Mouse (Mus musculus) embryo, embryonic 9.5 days (tissue): ENCODE results near the gene March9.

Experiments used
- DNase-seq: peaks from one replicate; pipeline ENCODE4 v3.0.0-alpha.2; 2017; ENCODE audit errors: extremely low spot score

The March9 gene

DNA sequence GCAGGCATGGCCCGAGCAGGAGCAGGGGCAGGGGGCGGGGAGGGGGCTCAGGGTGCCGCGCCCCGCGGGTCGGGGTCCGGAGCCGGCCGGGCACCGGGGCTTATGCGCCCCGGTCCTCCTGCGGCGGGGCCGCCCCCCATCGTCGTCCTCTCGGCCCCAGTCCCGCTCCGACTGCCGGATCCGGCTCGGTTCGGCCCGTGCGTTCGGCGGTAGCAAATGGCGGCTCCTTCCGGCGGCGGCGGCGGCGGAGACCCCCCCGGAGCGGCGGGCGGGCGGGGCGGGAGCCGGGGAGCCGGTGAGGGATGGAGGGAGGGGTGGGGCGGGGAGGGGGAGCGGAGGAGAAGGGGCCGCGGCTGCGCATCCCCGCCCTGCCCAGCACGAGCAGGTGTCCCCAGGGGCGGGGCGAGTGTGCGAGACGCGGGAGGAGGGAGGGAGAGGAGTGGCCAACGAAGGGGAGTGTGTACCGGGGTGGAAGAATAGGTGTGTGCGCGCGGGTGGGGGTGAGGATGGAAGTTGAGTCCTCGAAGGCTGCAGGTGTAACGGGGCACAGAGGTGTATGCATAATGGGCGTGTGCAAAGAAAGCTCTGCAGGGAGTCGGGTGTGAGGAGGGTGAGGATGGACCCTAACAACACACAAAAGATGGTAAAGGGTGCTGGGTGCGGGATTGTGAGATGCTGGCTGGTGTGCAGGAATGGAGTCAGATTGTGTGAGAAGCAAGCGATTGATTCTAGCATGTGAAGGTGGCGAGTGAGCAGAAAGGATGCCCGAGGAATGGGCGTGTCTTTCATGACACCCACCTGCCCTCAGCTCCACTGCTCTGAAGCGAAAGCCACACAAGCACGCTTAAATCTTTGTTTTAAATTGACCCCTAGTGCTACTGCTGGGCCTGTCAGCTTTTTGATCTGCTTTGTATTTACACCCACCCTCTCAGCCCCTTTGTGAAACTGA is at the start of gene March9:
March9 (minus strand) TSS at position 217 of the 949 bp plus-strand sequence.
- peak; percentile 72 for DNase-seq

DNA sequence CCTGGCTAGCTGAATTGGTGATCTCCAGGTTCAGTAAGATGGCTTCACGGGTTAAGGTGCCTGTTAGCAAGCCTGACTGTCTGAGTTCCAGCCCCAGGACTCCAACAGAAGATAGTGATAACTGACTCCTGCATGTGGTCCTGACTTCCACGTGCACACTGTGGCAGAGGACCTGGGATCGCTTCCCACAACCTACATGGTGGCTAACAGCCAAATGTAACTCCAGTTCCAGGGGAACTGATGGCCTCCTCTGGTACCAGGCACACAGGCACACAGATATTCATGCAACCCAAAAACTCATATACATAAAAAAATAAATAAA is 48.2 kb upstream of the March9 start:
- no peak for DNase-seq

DNA sequence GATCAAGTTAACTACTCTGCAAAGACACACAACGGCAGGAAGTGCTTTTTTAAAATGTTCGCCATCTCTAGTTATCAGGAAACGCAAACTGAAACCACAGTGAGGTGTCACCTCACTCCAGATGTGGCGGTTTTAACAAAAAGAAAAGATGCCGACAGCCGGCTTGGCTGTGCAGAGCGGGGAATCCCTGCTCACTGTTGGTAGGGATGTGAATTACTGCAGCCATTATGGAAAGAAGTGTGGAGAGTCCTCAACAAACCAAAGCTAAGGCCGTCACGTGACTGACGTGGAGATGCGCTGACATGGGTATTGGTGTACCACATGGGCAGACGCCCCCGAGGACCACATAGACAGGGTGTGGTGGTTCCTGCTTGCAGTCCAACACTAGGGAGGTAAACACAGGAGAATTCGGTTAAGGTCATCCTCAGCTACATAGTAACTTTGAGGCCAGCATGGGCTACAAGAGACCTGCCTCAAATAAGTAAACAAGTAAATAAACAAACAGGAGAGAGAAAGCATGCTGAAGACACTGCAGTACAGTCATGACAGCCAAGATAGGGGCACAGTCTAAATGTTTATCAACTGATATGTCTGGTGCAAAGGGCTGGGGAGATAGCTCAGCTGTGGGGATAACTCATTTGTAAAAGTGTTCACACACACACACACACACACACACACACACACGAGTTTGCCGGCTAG is 47.7 kb upstream of the March9 start:
- no peak for DNase-seq

GRCm38 (mm10) chr10:127103631-127104030 is 43.6 kb upstream of the March9 start:
- no peak for DNase-seq

DNA sequence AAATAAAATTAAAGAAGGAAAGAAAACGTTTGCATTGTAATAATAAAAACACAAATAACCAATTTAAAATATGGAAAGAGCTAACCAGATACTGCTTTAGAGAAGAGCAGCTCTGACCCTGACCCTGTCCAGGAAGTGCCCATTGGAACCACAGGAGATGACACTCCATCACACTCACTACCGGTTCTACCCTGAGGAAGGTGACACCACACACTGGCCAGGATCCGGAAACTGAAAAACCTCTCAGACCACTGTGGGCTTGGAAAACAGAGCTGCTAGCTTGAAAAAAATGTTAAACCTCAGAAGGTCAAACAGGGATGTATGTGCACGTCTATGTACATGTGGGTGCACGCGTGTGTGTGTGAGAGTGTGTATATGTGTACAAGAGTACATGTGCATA is 41.2 kb upstream of the March9 start:
- no peak for DNase-seq

GRCm38 (mm10) chr10:127100414-127100813 is 40.4 kb upstream of the March9 start:
- no peak for DNase-seq

GRCm38 (mm10) chr10:127099868-127100267 is 39.9 kb upstream of the March9 start:
- DNase-seq: no peak

DNA sequence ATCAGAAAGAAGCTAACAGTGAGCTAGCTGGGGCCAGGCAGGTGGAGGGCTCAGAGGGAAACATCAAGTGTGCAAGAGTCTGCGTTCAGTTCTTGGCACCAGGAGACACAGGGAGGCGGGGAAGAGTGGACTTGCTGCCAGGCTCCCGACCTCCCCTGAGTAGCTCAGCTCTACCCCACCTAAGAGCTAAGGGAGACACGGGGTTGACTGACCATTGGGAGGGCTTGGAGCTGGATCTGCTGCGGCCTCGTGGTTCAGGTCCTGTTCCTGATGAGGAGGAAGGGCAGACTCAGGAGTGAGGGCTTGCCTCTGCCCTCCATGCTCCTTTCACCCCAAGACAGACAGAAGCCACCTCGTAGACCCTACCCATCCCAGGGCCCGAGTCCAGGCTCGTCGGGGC is 39.2 kb upstream of the March9 start:
- no peak for DNase-seq

DNA sequence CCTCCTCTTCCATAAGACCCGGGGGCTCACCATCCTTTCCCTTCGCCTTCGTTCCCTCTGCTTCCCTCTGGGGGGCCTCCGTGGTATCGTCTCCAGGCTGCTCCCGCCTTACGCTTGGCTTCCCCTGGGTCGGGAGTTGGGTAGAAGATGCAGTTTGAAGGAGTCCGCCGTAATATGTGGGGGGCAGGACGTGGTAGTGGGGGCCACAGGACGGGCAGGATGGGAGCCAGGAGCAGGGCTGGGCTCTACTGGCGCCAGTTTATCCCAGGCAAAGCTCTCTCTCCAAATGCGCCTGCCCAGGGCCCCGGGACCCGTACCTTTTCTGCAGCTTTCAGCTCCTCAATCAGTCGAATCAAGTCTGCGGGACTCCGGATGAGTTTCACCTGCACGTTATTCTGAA is 38.5 kb upstream of the March9 start:
- no peak for DNase-seq

DNA sequence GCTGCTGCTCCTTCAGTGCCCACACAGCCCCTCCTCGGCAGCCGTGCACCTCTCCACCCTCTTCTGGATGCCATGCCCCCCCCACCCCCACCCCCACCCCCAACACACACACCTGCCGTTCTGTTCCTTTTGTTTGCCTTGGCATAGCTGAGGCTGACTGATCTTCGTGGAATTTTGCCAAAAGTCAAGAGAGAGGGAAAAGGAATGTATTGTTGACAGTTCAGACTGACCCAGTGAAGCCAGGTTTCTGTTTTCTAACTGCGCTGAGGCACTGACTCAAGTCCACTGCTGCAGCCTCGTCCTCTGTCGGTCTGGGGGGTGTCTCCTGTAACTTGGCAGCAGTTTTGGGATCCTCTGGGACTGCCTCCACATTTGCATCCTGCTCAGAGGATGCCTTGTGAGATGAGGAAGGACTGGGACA is 34.4 kb upstream of the March9 start:
- no peak for DNase-seq

DNA sequence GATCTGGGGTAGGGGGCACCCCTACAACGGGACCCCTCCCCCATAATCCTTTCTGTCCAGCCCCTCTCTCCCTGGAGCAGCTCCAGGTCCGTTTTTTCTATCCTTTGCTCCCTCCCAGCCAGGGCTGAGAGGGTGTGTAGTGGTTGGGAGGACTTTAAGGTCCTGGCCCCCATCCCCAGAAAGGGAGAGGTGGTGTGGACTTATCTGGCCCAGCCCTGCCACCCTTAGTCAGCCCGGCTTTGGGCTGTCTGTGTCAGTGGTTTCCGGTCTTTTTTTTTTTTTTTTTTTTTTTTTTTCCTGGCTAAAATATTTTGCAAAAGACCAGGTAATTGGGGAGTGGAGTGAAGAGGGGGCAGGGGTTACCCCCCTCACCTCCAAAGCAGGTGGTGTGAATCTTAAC is 32.8 kb upstream of the March9 start:
- no peak for DNase-seq

GRCm38 (mm10) chr10:127091507-127092396 is 31.8 kb upstream of the March9 start:
- DNase-seq: no peak

GRCm38 (mm10) chr10:127090560-127091411 is 30.8 kb upstream of the March9 start:
- DNase-seq: peak; percentile 35

DNA sequence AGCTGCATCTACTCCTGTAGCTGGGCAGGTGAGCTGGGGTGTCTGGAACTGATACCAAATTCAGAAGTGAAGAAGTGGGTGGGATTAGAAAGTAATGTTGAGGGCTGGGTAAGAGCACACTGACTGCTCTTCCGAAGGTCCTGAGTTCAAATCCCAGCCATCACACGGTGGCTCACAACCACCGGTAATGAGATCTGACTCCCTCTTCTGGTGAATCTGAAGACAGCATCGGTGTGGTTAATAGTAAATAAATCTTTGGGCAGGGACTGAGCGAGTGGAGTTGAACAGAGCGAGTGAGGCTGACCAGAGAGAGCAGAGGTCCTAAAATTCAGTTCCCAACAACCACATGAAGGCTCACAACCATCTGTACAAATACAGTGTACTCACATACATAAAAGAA is 25.6 kb upstream of the March9 start:
- no peak for DNase-seq

DNA sequence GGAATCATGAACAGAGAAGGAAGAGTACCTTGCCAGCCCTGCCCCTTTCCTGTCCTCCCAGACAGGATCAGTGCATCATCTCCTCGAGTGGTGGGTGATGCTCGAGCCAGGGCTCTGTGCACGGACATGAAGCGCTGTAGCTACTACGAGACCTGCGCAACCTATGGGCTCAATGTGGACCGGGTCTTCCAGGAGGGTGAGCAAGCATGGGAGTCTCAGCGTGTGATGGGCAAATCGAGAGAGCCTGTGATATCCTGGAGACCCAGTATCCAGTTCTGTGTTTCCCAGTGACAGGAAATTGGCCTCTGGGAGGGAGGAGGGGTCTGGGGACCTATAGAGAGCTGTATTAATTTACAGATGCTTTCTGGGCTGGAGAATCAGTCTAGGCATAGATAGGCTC is 25.1 kb upstream of the March9 start:
- DNase-seq: no peak

- DNase-seq: no peak
Measured at GRCm38 (mm10) chr10:127083915-127084306, 23.9 kb upstream of the March9 start.

DNA sequence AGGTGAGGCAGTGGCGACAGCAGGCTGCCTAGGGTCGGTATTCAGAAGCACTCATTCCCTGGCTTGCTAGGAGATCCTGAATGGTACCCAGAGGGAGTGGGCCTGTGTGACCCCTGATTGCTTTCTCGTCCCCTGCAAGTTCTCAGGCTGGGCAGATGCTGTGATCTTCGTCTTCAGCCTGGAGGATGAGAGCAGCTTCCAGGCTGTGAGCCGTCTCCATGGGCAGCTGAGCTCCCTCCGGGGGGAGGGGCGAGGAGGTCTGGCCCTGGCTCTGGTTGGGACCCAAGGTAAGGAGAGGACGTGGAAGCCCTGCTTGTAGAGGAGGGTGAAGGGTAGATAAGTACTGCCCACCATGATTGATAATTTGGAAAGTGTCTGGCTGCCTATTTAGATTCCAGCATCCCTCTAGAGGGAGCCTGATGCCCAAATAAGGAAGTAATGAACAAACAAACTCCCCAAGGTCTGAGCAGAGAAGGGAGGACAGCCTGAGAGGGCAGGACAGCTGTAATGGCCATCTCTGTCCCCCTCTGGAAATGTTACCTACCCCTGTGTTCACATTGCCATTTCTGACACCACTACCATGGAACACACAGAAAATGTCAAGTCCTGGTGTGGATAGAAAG is 23.4 kb upstream of the March9 start:
- no peak for DNase-seq

DNA sequence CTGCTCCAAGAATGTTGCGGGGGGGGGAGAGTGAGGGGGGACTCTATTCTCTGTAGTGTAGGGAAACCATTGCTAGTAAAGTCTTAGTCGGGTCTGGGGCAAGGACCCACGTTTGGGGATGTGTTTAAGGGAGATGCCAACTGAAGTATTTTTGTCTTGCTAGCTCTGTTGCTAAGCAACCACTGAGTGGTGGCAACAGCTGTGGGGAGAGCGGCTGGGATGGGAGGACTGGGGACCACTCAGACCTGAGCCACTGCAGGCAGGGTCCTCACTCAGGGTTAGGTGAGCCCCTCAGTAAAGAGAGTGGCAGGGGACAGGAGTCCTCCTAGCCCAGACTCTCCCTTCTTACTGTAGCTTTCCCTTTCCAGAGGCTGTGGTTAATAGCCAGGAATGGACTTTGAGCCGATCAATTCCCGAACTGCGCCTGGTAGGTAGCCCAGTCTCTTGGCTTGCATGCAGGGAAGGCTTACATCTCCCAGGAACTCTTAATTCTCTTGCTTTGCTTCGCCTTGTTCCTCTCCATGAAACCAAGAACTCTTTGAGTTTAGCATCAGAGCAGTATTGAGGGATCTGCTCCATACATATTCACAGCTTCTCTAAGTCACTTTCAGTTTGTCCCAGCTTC is 22.1 kb upstream of the March9 start:
- DNase-seq: peak; percentile 49

- DNase-seq: no peak
Measured at GRCm38 (mm10) chr10:127080901-127081780, 21.2 kb upstream of the March9 start.
